Mouse (Mus musculus) stomach, embryonic 15.5 days (tissue): Measurements from ENCODE around the gene Manea. TPM values are rescaled to one million over a fixed set of nuclear protein-coding genes. Genes with fewer than 3 reads are reported as not detected.
A peak's percentile ranks its signal among the peaks of the same experiment; 100 is the strongest.
"Not testable (repeated sequence)": the region's sequence is repeated elsewhere in the genome, so short reads cannot be mapped to it uniquely, and the experiment has no call there.

ENCODE experiments used
- ATAC-seq: fragments of 200-750 bp; cut with Nextera tagmentation; 2 replicates; pipeline ENCODE4 v1.8.0; 2017; ENCODE audit warnings: low read depth, moderate number of reproducible peaks, moderate TSS enrichment; ENCODE audit not compliant: insufficient read depth, low FRiP score
- H3K27ac ChIP-seq: fragments of 300-500 bp; sonication (generic); 2 replicates; pipeline ENCODE4 v1.5.1; 2015; ENCODE audit warnings: mild to moderate bottlenecking, inconsistent platforms
- H3K27me3 ChIP-seq: fragments of 300-500 bp; sonication (generic); replicated peaks from 2 replicates; pipeline ENCODE4 v1.6.1; 2015; ENCODE audit warnings: inconsistent platforms
- H3K36me3 ChIP-seq: fragments of 300-500 bp; sonication (generic); 2 replicates; pipeline ENCODE4 v1.6.1; 2015; ENCODE audit warnings: inconsistent platforms
- H3K4me1 ChIP-seq: fragments of 300-500 bp; sonication (generic); 2 replicates; pipeline ENCODE4 v1.6.1; 2015; ENCODE audit warnings: inconsistent platforms
- H3K4me2 ChIP-seq: fragments of 300-500 bp; sonication (generic); 2 replicates; pipeline ENCODE4 v1.6.1; 2015; ENCODE audit warnings: mild to moderate bottlenecking, inconsistent platforms
- H3K4me3 ChIP-seq: fragments of 300-500 bp; sonication (generic); replicated peaks from 2 replicates; pipeline ENCODE4 v1.5.1; 2015; ENCODE audit warnings: inconsistent platforms
- H3K9ac ChIP-seq: fragments of 300-500 bp; sonication (generic); 2 replicates; pipeline ENCODE4 v1.6.1; 2015; ENCODE audit warnings: inconsistent platforms
- H3K9me3 ChIP-seq: fragments of 300-500 bp; sonication (generic); 2 replicates; pipeline ENCODE4 v1.6.1; 2016; ENCODE audit warnings: inconsistent platforms
- WGBS: fragments of 180-500 bp; shearing (Covaris S2); methylation state at CpG from one replicate; pipeline ENCODE4 v1.1.7; 2015; 5-methylcytosine and 5-hydroxymethylcytosine counted together
- polyA plus RNA-seq: library from polyadenylated mRNA; unstranded; fragments of >200 nt; fragmentation: Nextera tagmentation; extraction: Ambion mirVana; gene quantifications from 2 replicates; pipeline ENCODE4 v1.2.1, GENCODE M21; 2015

The Manea gene
- polyA plus RNA-seq, result 9.2 and 9.8 TPM in 2 replicates

DNA sequence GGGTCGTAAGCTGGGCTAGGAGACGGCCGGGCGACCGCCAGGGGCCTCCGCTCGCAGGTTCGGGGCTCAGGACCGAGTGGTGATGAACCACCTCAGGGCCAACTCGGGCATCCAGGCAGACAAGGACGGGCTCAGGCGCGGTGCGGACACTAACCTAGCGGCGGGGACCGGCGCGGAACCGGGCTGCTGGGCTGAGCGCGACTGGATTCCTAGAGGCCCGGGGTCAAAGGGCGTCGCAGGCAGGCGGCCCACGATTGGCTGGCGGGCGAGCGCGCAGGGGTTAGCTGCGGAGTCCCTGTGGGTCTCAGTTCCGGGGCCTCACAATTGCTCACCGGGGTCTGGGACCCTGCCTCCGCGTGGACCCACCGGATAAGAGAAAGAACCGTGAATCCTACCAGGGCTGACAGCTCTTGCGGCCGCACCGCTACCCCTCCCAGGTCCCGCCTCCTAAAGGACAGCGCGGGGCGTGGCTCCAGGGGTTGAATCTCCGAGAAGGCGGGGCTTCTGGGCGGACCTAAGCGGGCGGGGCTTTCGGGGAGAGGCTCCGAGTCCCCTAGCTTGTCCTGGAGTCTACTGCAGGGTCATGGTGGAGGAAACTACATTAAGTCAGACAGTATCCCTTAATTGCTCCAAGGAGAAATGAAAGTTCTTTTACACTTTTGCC lies at the start of gene Manea:
Gene Manea (minus strand): TSS at position 449 of the 664 bp plus-strand sequence.
- Histone ChIP-seq H3K9me3 (no peaks in the 10 kb centered on the region), H3K27ac (peak within 1 kb of the TSS; percentile 84), H3K4me3 (peak within 1 kb of the TSS; percentile 81), H3K27me3 (no peaks in the 10 kb centered on the region), H3K36me3 (no peaks in the 10 kb centered on the region), H3K4me1 (no peaks in the 10 kb centered on the region), H3K4me2 (peak within 1 kb of the TSS; percentile 56), H3K9ac (peak within 1 kb of the TSS; percentile 70)
- ATAC-seq, result peak; percentile 99
- WGBS, result under 1% methylated on average over 52 of the region's 52 CpGs

- Histone ChIP-seq H3K9ac (no peak overlapping the region), H3K4me2 (no peak overlapping the region), H3K27ac (no peak overlapping the region), H3K4me3 (no peak overlapping the region), H3K9me3 (no peaks in the 10 kb centered on the region), H3K4me1 (no peaks in the 10 kb centered on the region), H3K36me3 (no peaks in the 10 kb centered on the region), H3K27me3 (no peaks in the 10 kb centered on the region)
- WGBS, result 84% methylated on average over 2 of the region's 2 CpGs
- ATAC-seq, result no peak
These were observed 7.9 kb upstream of the Manea start for GRCm38 (mm10) chr4:26354616-26355015.

GRCm38 (mm10) chr4:26353643-26354231 lies 7.0 kb upstream of the Manea start:
- 20% methylated on average over 2 of the region's 2 CpGs for WGBS
- Histone ChIP-seq H3K27me3 (no peaks in the 10 kb centered on the region), H3K9me3 (no peaks in the 10 kb centered on the region), H3K4me1 (no peaks in the 10 kb centered on the region), H3K9ac (no peak overlapping the region), H3K4me3 (no peak overlapping the region), H3K27ac (no peak overlapping the region), H3K4me2 (no peak overlapping the region), H3K36me3 (no peaks in the 10 kb centered on the region)
- ATAC-seq, result no peak

GRCm38 (mm10) chr4:26347239-26347638 lies 548 bp upstream of the Manea start:
- H3K27me3 ChIP-seq, result no peaks in the 10 kb centered on the region
- H3K4me2 ChIP-seq, result no peak overlapping the region
- ATAC-seq, result no peak
- H3K36me3 ChIP-seq, result no peaks in the 10 kb centered on the region
- H3K4me3 ChIP-seq, result no peak overlapping the region
- no peak overlapping the region for H3K27ac ChIP-seq
- H3K4me1 ChIP-seq, result no peaks in the 10 kb centered on the region
- no peak overlapping the region for H3K9ac ChIP-seq
- 49% methylated on average over 2 of the region's 2 CpGs for WGBS
- H3K9me3 ChIP-seq, result no peaks in the 10 kb centered on the region

- Histone ChIP-seq H3K9ac (peak overlapping the region; percentile 70), H3K27ac (peak overlapping the region; percentile 84), H3K27me3 (no peaks in the 10 kb centered on the region), H3K4me2 (peak overlapping the region; percentile 56), H3K4me3 (peak overlapping the region; percentile 81), H3K4me1 (no peaks in the 10 kb centered on the region), H3K9me3 (no peaks in the 10 kb centered on the region), H3K36me3 (no peaks in the 10 kb centered on the region)
- WGBS, result 3% methylated on average over 16 of the region's 16 CpGs
- ATAC-seq, result no peak
These were observed 799 bp downstream of the Manea start for GRCm38 (mm10) chr4:26345741-26346442.

- H3K4me3 ChIP-seq, result no peak overlapping the region
- no peaks in the 10 kb centered on the region for H3K9me3 ChIP-seq
- no peaks in the 10 kb centered on the region for H3K36me3 ChIP-seq
- no peak overlapping the region for H3K27ac ChIP-seq
- no peak overlapping the region for H3K4me2 ChIP-seq
- no peaks in the 10 kb centered on the region for H3K4me1 ChIP-seq
- no peaks in the 10 kb centered on the region for H3K27me3 ChIP-seq
- H3K9ac ChIP-seq, result no peak overlapping the region
- ATAC-seq, result no peak
- 63% methylated on average over 3 of the region's 3 CpGs for WGBS
These were observed 1.6 kb downstream of the Manea start for GRCm38 (mm10) chr4:26345080-26345479.

GRCm38 (mm10) chr4:26342346-26342745 lies 4.3 kb downstream of the Manea start:
- no peaks in the 10 kb centered on the region for H3K27me3 ChIP-seq
- H3K9me3 ChIP-seq, result no peaks in the 10 kb centered on the region
- no peak overlapping the region for H3K27ac ChIP-seq
- H3K9ac ChIP-seq, result no peak overlapping the region
- no peaks in the 10 kb centered on the region for H3K36me3 ChIP-seq
- H3K4me3 ChIP-seq, result no peak overlapping the region
- no peak for ATAC-seq
- no peak overlapping the region for H3K4me2 ChIP-seq
- H3K4me1 ChIP-seq, result no peaks in the 10 kb centered on the region

- 82% methylated on average over 5 of the region's 5 CpGs for WGBS
- ATAC-seq, result no peak
- no peak overlapping the region for H3K4me2 ChIP-seq
- no peaks in the 10 kb centered on the region for H3K27me3 ChIP-seq
- no peak overlapping the region for H3K27ac ChIP-seq
- no peaks in the 10 kb centered on the region for H3K4me1 ChIP-seq
- no peaks in the 10 kb centered on the region for H3K36me3 ChIP-seq
- no peaks in the 10 kb centered on the region for H3K9me3 ChIP-seq
- H3K4me3 ChIP-seq, result no peak overlapping the region
- no peak overlapping the region for H3K9ac ChIP-seq
These were observed 8.1 kb downstream of the Manea start for GRCm38 (mm10) chr4:26338604-26339003.

- Histone ChIP-seq H3K36me3 (no peaks in the 10 kb centered on the region), H3K4me2 (no peak overlapping the region), H3K4me1 (no peaks in the 10 kb centered on the region), H3K27ac (no peak overlapping the region), H3K9me3 (no peaks in the 10 kb centered on the region), H3K9ac (no peak overlapping the region), H3K4me3 (no peak overlapping the region), H3K27me3 (no peaks in the 10 kb centered on the region)
- ATAC-seq, result no peak
- WGBS, result 92% methylated on average over 5 of the region's 5 CpGs
These were observed 10.1 kb downstream of the Manea start for GRCm38 (mm10) chr4:26336563-26336962.

DNA sequence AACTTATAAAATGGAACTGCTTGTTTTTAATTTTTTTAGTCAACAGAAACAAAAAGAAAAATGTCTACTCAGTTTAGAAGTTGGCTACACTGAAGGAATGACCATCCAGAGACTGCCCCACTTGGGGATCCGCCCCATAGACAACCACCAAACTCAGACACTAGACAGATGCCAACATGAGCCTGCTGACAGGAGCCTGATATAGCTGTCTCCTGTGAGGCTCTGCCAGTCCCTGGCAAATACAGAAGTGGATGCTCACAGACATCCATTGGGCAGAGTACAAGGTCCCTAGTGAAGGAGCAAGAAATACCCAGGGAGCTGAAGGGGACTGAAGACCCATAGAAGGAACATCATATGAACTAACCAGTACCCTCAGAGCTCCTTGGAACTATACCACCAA lies 42.0 kb downstream of the Manea start:
- not testable (repeated sequence) for H3K27me3 ChIP-seq, H3K27ac ChIP-seq, H3K4me2 ChIP-seq, H3K36me3 ChIP-seq, H3K4me3 ChIP-seq, ATAC-seq, H3K9me3 ChIP-seq, H3K9ac ChIP-seq, H3K4me1 ChIP-seq
- WGBS, result 83% methylated on average over 1 of the region's 1 CpGs

GRCm38 (mm10) chr4:26277112-26277716 lies 69.5 kb downstream of the Manea start:
- Histone ChIP-seq H3K27ac (no peak overlapping the region), H3K4me1 (no peaks in the 10 kb centered on the region), H3K9me3 (no peaks in the 10 kb centered on the region), H3K4me2 (no peak overlapping the region), H3K36me3 (no peaks in the 10 kb centered on the region), H3K27me3 (no peaks in the 10 kb centered on the region), H3K4me3 (no peak overlapping the region), H3K9ac (no peak overlapping the region)
- 30% methylated on average over 1 of the region's 1 CpGs for WGBS
- no peak for ATAC-seq

DNA sequence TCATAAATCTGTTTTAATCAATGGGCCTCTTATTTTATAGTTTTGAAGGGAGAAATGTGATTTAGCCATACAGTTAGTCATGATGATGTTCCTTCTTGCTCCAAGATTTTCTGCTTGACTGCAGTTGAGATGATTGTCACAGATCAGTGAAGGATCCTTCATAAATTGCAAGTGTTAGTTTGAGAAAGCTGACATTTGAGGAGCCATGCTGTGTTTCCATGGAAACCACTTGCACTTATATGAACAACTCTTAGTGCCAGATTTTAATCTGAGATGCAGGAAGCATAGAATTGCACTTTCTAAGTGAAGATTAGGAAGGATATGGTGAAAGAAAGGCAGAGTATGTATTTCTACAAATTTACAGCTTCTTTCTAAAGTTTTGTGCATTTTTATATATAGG lies 70.4 kb downstream of the Manea start:
- Histone ChIP-seq H3K9me3 (no peaks in the 10 kb centered on the region), H3K9ac (no peak overlapping the region), H3K4me3 (no peak overlapping the region), H3K4me2 (no peak overlapping the region), H3K36me3 (no peaks in the 10 kb centered on the region), H3K27ac (no peak overlapping the region), H3K4me1 (no peaks in the 10 kb centered on the region), H3K27me3 (no peaks in the 10 kb centered on the region)
- no peak for ATAC-seq
